Mouse (Mus musculus): ENCODE measurements around the gene Mdm2.

Gene Mdm2

DNA sequence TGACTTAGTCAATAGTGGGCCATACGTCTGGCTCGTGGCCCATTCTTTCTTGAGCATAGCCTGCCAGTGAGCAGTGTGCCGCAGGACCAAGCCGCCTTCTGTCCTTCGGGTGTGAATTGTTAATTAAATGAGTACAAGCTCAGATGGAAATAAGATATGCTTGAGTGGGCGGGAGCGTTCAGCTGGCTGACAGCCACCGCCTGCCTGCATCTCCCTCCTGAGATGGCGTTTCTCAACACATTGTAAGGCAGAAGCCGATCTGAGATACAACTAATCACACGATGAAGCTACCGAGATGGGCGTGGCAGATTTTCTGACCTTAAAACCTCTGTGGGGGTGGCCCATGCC is 63.4 kb downstream of the Mdm2 start:
- in situ Hi-C loops (cut with MboI; ENCODE audit: low pct_unique_long_range_greater_than_20kb in 1 of 2, low sequenced_read_pairs in 2 of 2, unreplicated experiment in 1 of 2): no loop called here

DNA sequence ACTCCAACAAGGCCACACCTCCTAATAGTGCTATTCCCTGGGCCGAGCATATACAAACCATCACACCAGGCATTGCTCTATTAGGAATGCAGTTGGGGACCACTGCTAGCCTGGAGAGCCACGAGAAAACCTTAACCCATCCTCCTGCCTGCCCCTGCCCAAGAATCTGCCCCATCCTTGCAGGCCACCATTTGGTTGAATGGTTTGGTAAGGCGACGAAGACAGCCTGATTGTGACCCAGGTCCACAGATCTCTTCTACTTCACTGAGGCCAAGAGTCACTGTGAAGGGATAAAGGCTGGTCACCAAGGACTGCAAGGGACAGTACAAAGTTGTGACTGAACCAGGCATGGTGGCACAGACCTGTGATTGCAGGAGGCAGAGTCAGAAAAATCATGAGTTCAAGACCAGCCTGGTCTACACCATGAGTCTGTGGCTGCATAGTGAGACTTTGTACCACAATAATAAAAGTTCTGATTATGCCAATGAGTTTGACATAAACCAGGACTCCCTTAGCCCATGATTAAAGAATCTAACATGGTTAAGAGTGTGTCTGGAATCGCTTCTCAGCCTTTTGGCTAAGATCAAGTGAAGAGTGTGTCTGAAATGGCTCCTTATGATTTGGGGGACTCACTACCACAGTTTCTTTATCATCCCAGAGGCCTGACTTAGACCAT is 63.9 kb downstream of the Mdm2 start:
- in situ Hi-C loops (cut with MboI; ENCODE audit: low pct_unique_long_range_greater_than_20kb in 1 of 2, low sequenced_read_pairs in 2 of 2, unreplicated experiment in 1 of 2): no loop called here

DNA sequence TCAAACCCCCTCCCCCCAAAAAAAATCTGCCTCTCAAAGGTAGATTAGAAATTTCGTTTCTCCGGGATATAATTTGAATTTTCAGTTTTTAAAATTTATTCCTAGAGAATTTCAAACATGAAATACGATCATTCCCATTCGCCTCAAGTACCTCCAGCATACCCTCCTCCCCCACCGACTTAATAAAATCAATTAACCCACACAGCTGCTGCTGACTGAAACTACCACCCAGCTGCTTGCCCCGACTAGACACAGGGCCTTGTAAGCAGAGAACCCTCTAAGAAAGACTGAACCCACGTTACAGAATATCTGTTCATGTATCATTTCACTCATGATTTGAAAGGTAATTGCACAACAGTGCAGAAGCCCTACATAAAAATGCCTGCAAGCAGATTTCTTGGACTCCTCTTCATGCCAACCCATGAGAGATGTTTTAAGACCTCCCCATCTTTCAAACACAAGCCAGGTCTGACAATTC is 65.0 kb downstream of the Mdm2 start:
- in situ Hi-C loops (cut with MboI; ENCODE audit: low pct_unique_long_range_greater_than_20kb in 1 of 2, low sequenced_read_pairs in 2 of 2, unreplicated experiment in 1 of 2): no loop called here

DNA sequence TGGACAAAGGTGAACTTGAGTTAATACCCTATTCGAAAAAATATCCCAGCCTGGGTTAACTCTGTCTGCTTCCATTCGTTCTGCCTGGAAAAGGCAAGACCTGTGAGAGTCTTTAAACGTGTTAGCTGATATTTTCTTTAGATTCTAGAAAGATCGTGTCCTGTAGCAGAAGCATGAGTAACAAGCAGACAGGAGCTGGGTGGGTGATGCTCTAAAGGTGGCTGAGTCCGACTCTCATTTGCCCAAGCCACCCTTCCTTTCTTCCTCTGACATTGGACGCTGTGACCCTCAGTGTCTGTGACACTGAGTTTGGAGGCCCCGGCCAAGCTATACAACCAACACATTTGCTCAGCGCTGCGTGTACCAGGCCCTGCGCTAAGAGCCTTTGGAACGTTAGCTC is 65.7 kb downstream of the Mdm2 start:
- in situ Hi-C loops (cut with MboI; ENCODE audit: low pct_unique_long_range_greater_than_20kb in 1 of 2, low sequenced_read_pairs in 2 of 2, unreplicated experiment in 1 of 2): no loop called here

DNA sequence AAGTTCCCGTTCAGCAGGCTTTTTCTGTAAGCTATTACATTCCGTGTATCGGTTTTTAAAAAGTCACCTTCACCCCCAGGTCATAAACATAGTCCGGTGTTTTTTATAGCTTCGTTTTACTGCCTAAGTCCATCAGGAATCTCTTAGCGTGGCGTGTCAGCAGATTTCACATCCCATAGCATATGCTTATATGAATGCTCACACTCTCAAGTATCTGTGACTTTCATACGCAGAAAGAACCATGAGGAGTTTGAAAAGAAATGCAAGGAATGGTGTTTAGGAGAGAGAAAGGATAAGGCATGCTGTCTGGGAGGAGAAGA is 66.2 kb downstream of the Mdm2 start:
- in situ Hi-C loops (cut with MboI; ENCODE audit: low pct_unique_long_range_greater_than_20kb in 1 of 2, low sequenced_read_pairs in 2 of 2, unreplicated experiment in 1 of 2): no loop called here

DNA sequence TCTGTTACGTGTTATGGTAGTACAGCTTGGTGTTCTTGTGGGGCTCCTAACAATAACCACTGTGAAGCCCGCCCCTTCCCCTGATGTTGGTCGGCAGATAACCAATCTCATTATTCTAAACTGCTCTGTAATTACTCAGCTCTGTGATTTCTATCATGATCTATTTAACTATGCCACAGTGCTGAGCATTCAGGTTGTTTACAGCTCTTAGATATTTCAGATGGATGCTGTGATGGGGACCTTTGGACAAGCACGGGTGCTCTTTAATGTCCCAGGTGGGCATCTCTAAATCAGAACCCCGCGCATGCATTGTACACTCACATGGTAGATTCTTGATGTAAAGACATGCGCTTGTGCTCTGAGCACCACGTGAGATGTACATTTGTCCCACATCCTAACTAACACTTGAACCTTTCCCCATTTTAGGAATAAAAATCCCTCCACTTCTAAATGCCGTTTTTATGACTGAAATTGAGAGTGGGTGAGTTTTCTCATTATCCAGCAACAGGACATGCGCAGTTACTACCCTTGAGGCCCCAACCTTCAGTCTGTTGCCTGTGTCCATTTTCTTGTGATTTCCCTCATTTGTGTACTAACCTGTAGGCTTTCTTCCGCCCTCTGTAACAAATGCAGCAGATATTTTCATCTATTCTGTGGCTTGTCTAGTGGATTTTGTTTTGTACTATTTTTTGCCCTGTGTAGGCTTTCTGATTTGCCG is 66.7 kb downstream of the Mdm2 start:
- in situ Hi-C loops (cut with MboI; ENCODE audit: low pct_unique_long_range_greater_than_20kb in 1 of 2, low sequenced_read_pairs in 2 of 2, unreplicated experiment in 1 of 2): no loop called here

DNA sequence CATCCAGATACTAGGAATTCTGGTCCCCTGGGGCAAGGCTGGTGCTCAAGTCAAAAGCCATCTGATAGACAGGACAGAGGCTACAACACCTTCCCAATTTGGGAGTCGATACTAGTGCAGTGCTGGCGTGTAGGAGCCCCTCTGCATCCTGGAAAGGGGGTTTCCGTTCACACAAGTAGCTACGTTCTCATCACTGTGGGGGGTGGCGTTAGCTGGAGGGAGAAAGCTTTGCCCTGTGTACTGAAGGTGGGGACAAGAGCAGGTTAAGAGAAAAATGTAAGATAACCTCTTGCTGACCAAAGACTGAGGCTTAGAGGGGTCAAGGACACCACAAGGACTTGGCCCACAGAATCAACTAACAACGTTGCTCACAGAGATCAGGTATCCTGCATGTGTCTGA is 67.3 kb downstream of the Mdm2 start:
- in situ Hi-C loops (cut with MboI; ENCODE audit: low pct_unique_long_range_greater_than_20kb in 1 of 2, low sequenced_read_pairs in 2 of 2, unreplicated experiment in 1 of 2): no loop called here

DNA sequence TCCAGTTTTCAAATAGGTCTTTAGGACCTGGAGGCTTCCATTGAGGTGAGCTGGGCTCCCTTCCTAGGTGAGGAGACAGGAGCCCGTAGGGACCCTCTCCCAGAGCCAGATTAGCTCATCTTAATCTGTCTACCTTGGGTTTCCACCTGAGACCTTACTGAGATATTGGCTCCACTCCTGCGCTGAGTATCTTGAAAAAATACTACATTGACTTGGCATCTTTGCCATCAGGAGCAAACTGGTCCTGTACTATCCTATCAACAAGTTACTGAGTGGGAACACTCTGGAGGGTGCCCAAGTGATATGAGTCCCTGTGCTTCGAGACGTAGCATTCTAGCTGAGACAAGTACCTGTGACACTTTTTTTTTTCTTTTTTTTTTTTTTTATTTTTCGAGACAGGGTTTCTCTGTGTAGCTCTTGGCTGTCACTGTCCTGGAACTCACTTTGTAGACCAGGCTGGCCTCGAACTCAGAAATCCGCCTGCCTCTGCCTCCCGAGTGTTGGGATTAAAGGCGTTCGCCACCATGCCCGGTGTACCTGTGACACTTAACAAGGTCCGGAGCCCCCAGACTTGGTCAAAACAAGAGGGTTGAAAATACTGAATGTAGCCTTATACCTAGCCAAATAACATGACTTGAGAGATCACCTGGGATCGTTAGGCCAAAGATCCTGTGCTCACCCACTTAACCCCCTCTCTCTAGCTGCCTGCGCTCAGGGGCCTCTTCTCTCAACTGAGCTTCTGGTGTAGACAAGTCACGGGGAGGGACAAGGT is 67.9 kb downstream of the Mdm2 start:
- in situ Hi-C loops (cut with MboI; ENCODE audit: low pct_unique_long_range_greater_than_20kb in 1 of 2, low sequenced_read_pairs in 2 of 2, unreplicated experiment in 1 of 2): no loop called here

DNA sequence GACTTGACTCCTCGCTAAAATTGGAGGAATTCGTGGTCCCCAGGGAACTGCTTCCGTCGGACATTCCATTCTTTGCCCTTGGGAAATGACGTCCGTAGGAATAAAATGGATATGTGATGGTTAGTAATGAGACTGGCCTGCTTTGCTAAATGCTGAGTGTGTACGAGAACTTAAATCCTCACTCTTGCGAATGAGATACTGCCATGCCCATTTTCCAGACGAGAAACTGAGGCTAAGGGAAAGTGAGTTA is 68.4 kb downstream of the Mdm2 start:
- in situ Hi-C loops (cut with MboI; ENCODE audit: low pct_unique_long_range_greater_than_20kb in 1 of 2, low sequenced_read_pairs in 2 of 2, unreplicated experiment in 1 of 2): no loop called here

DNA sequence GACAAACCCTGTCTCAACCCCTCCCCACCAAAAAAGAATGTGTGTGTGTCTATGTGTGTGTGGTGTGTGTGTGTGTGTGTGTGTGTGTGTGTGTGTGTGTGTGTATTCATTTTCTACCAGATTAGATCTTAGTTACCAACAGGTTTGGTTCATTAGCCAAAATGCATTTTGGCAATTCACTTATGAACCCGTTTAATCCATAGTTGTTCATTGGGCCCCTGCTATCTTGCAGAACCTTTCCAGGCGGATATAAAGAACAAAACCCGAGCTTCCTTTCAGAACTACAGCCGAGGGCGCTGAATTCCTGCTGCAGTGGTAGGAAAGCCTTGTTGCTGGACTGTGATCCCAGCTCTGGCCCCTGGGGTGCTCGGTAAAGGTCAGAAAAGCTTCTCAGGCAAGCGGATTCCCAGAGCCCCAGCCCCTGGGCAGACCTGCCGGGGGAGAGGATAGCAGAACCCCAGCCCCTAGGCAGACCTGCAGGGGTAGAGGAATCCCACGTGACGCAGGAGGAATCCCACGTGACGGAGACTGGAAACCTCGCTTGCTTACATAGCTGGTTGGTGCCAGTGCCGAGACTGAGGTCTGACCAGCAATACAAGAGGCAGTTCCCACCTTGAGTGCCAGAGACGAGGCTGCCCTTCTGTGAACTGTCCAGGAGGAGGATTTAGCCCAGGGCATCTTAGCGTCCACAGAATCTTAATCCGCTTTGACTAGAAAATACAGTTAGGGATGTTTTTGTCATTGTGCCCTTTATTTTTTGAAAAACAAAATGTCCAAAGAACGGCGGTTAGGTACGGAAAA is 69.0 kb downstream of the Mdm2 start:
- in situ Hi-C loops (cut with MboI; ENCODE audit: low pct_unique_long_range_greater_than_20kb in 1 of 2, low sequenced_read_pairs in 2 of 2, unreplicated experiment in 1 of 2): no loop called here

DNA sequence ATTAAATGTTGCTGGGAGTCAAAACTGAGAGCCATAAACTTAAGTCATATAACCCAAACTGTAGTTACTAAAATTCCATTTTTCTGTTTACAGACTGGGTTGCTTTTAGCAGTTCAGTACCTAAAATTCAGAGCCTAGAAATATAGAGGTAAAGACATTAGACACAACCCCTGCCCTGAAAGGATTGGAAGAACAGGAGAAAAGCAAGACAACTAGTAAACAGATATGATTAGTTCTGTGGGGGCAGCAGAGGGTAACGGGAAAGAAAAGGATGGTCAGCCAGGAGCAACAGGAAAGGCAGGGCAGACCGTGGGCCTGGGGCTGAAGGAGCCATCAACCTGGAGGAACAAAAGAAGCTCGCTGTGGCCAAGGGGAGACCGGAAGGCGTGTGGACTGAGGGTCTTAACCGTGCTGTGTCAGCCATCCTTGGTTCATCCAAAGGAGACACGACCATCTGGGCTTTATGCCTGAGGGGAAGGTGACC is 69.9 kb downstream of the Mdm2 start:
- in situ Hi-C loops (cut with MboI; ENCODE audit: low pct_unique_long_range_greater_than_20kb in 1 of 2, low sequenced_read_pairs in 2 of 2, unreplicated experiment in 1 of 2): no loop called here

DNA sequence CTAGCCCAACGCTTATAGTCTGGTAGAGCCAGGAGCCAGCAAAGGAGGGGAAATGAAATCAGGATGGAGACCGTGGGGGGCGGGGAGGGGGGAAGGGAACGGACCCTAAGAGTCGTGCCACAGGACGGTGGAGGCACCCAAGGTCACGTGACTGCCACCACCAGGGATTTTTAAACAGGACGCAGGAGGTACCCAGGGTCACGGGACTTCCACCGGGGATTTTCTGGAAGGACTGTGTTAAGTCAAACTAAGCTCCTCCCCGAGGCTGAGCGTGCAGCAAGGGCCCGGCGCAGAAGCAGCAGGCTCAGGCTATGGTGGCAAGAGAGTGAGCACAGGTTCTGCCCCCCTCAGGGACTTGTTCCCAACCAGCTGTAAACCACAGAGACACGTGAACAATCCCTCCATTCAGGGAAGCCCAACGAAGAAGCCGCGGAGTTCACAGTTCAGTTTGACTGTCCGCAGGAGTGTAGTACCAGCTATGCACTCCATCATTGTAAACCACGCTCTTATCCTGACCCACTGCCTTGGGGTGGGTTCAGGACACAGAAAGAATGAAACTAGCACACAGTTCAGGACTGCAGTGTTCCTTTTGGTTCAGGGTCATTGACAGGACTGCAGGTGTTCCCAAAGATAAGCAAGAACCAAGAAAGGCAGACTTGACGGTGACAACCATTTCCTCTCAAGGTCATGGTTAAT is 70.5 kb downstream of the Mdm2 start:
- in situ Hi-C loops (cut with MboI; ENCODE audit: low pct_unique_long_range_greater_than_20kb in 1 of 2, low sequenced_read_pairs in 2 of 2, unreplicated experiment in 1 of 2): no loop called here

DNA sequence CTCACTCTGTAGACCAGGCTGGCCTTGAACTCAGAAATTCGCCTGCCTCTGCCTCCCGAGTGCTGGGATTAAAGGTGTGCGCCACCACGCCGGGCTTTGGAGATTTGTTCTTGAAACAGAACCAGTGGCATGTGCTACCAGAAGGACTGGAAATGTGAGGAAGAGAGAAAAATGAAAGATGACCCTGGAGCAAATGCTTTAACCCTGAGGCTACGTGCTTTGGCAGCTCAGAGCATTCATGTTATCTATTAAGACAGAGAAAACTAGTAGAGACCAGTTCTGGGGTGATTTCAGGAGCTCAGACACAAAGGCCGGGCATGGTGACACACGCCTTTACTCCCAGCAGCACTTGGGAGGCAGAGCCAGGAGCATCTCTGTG is 71.3 kb downstream of the Mdm2 start:
- in situ Hi-C loops (cut with MboI; ENCODE audit: low pct_unique_long_range_greater_than_20kb in 1 of 2, low sequenced_read_pairs in 2 of 2, unreplicated experiment in 1 of 2): no loop called here
